In genomic region chr16:59448181-59448580, GRCm38 (mm10) we compare ENCODE assay signal across 18 mouse cellular contexts. TPM values are rescaled to one million over a fixed set of nuclear protein-coding genes. Genes with fewer than 3 reads are reported as not detected.
DNase-seq lines count a peak whose midpoint lies in the region.
"Had no signal": no experiment of that assay in that cellular context is flagged by ENCODE, and none has a peak within 500 bp of the region (broad histone marks: within the 10 kb centered on the region; RNA-seq: fewer than 3 reads in every experiment).

No protein-coding gene starts in this region.

- DNase-seq in cerebellum, postnatal 10 days, result peak; percentile 4 to 17
- no peak for DNase-seq in cerebellum, adult 11 months
- DNase-seq in layer of hippocampus, adult 18-20 months (ENCODE audit: low spot score in 2 of 2), result peak; percentile 37 to 73
- no peak for DNase-seq in layer of hippocampus, postnatal 10 days (ENCODE audit: low spot score in 2 of 2)
- peak; percentile 52 for DNase-seq in layer of hippocampus, adult 9-11 months
- DNase-seq in kidney, postnatal 14 days, result no peak
- DNase-seq in retina, postnatal 1 day, result no peak
- DNase-seq: adrenal gland, adult 8-10 months; adrenal gland, postnatal 36 days; B cell, adult 2 months; cerebellum, adult 11-12 months; cerebellum, adult 9-10 months; cerebellum, postnatal 36 days; gastrocnemius, adult 2 months; gastrocnemius, postnatal 25 days; heart, postnatal 10 days; heart, postnatal 4 days had no signal

RNA-seq across cellular contexts. Expression of gene Riox2, which starts 23.4 kb away (rescaled TPM):
- 10 to 100 TPM; 14.2 to 14.3 TPM for total RNA-seq in layer of hippocampus, adult 18-20 months (2021)
- total RNA-seq in layer of hippocampus, postnatal 10 days (2021), result 10 to 100 TPM; 10.5 to 12.6 TPM

RNA-seq across cellular contexts. Expression of gene Gabrr3, which starts 41.0 kb away (rescaled TPM):
- under 1 TPM in 1 of 2 experiments, not detected in 1; 0.15 TPM for total RNA-seq in layer of hippocampus, adult 18-20 months (2021)
- total RNA-seq in layer of hippocampus, postnatal 10 days (2021), result under 1 TPM in 1 of 2 experiments, not detected in 1; 0.07 TPM
- total RNA-seq: adrenal gland, adult 8-10 months; adrenal gland, postnatal 36 days; gastrocnemius, adult 2 months; gastrocnemius, postnatal 25 days; granulocyte monocyte progenitor cell, adult 5-6 weeks; heart, postnatal 10 days; heart, postnatal 4 days had no signal

Comparison
In these comparisons a context has a peak if more than half of its experiments do, and no peak if none do; other contexts are left out.
1. DNase-seq: peak in cerebellum, postnatal 10 days (2 of 2), layer of hippocampus, adult 18-20 months (2 of 2) and layer of hippocampus, adult 9-11 months (single experiment); none in cerebellum, adult 11 months (single experiment), layer of hippocampus, postnatal 10 days (0 of 2), kidney, postnatal 14 days (single experiment) and retina, postnatal 1 day (single experiment).